Mouse (Mus musculus) brown adipose tissue, adult 24 weeks (tissue): ENCODE data around the gene Plekhg1. TPM values are rescaled to one million over a fixed set of nuclear protein-coding genes. Genes with fewer than 3 reads are reported as not detected.

Experiments
- H3K27ac ChIP-seq: fragments of 200-500 bp; replicated peaks from 2 replicates; pipeline ENCODE4 v1.5.1; 2012; ENCODE audit warnings: low read depth, mild to moderate bottlenecking, low read length
- H3K4me1 ChIP-seq: fragments of 200-500 bp; 2 replicates; pipeline ENCODE4 v1.6.1; 2012; ENCODE audit warnings: low read length, mixed read lengths; ENCODE audit not compliant: control insufficient read depth, insufficient read depth, insufficient read length
- H3K4me3 ChIP-seq: fragments of 200-500 bp; 2 replicates; pipeline ENCODE4 v1.5.1; 2012; ENCODE audit warnings: low read depth, mild to moderate bottlenecking, low read length, moderate library complexity; ENCODE audit not compliant: insufficient read depth
- polyA plus RNA-seq: library from polyadenylated mRNA; stranded (reverse); fragments of >200 nt; gene quantifications from 2 replicates; pipeline ENCODE4 v1.2.4, GENCODE M21; 2012; ENCODE audit not compliant: missing spikeins, insufficient read depth, insufficient read length

Plekhg1 gene
- polyA plus RNA-seq, 1 experiment: 1.1 TPM

DNA sequence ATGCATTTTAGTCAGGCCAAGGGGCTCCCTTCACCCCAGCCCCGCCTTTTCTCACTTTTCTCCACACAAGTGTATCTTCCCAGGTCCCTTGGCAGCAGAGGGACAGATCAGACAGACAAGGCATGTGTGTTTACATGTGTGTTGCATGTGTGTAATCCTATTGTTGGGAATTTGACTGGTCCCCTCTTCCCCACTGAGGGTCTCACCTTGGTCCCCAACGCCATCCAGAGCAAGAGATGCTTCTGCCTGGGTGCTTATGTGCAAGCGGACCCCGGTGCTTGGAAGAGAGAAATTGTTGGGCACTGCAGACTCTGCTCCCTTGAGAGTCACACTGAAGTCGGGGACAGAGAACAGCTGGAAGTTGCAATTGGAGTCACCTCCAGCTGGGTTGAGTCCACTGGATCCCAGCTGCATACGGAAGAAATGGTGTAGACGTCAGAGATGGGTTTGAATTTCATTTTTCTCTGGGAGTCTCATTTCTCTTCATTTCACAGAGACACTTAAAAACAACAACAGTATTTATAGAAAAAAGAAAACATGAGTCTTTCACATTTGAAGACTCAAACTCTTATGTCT lies 257.8 kb downstream of the Plekhg1 start:
- no peak overlapping the region for H3K4me3 ChIP-seq
- H3K27ac ChIP-seq: no peak overlapping the region
- 0 out of 2 replicates have a peak, but pooled peaks cover 2% of the 10 kb centered on the region for H3K4me1 ChIP-seq

DNA sequence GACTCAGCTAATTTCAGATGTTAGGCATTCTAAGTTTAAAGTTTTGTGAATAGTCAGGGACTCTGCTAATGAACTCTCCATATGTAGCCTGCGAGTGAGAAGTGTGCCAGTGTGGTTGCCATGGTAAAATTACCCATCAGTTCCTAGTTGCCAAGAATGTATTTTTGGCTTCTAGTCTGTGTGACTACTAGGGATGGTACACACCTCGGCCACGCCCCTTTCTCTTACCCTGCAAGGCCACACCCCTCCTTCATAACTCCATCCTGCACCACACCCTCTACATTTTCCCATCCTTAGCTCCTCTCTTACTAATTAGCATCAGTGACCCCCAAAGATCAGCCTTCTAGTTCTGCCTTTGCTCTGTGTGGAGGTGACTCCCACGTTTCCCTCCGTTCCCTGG lies 262.5 kb downstream of the Plekhg1 start:
- Histone ChIP-seq H3K4me1 (0 out of 2 replicates have a peak, but pooled peaks cover 2% of the 10 kb centered on the region), H3K4me3 (no peak overlapping the region), H3K27ac (no peak overlapping the region)

DNA sequence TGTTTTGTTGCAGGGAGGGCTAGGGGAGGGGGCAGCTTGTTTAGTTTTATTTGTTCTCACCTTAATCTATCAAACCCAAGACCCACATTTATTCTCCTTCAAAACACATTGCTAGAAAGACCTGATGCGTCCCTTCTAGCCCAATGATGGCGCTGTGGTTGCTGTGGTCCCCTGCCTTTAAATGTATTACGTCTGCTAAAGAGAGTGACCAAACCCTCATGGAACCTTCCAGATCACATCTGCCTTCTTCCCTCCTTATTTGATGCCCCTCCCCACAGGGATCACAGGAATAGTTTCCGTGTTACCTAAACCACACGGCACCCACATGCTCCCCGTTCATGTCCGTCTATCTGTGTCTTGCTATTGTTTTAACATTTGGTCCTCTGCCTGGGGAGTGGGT lies 265.0 kb downstream of the Plekhg1 start:
- H3K4me3 ChIP-seq: no peak overlapping the region
- 0 out of 2 replicates have a peak, but pooled peaks cover 2% of the 10 kb centered on the region for H3K4me1 ChIP-seq
- H3K27ac ChIP-seq: no peak overlapping the region

DNA sequence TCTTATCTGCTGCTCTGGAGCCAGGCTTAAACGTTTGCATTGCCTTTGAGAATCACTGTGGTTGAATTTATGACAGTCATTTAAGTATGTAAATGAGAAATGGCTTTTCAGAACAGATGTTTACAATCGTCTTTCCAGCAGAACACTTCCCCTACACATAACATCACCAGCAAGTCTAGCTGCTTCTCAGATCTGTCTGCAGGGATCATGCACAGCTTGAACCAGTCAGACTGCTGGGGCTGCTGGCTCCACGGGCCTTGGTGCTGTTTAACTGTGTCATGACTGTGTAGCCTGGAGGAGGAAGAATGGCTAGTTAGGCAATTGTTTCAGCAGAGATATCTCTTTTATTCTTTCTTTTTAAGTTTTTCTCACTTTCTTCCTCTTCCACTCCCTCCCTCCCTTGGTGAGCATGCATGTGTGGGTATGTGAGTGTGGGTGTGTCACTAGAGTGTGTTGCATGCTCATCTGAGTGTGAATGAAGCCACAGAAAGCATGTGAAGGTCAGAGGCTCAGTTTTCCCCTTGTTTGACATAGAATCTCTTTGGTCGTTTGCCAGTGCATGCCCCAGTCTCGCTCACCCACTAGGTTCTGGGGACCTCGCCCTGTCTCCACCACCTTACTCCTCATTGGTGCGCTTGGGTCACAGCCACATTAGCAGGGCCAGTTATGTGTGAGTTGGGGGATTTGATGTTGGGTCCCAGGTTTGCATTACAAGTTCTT lies 266.3 kb downstream of the Plekhg1 start:
- H3K4me1 ChIP-seq: 0 out of 2 replicates have a peak, but pooled peaks cover 2% of the 10 kb centered on the region
- H3K27ac ChIP-seq: no peak overlapping the region
- no peak overlapping the region for H3K4me3 ChIP-seq

Other genes starting within 250 kb of the Plekhg1 start
- not detected in 2 replicates for gene Iyd, start 200.1 kb upstream of the Plekhg1 start, polyA plus RNA-seq
- gene Mthfd1l, start 232.8 kb downstream of the Plekhg1 start, polyA plus RNA-seq: 0.58 TPM in 1 of 2 replicates, not detected in the other